Mouse (Mus musculus): Measurements from ENCODE around the gene Alpl. TPM values are rescaled to one million over a fixed set of nuclear protein-coding genes. Genes with fewer than 3 reads are reported as not detected.

Alpl gene
- polyA plus RNA-seq, 1 experiment from 2014 or later = 2.9 TPM

DNA sequence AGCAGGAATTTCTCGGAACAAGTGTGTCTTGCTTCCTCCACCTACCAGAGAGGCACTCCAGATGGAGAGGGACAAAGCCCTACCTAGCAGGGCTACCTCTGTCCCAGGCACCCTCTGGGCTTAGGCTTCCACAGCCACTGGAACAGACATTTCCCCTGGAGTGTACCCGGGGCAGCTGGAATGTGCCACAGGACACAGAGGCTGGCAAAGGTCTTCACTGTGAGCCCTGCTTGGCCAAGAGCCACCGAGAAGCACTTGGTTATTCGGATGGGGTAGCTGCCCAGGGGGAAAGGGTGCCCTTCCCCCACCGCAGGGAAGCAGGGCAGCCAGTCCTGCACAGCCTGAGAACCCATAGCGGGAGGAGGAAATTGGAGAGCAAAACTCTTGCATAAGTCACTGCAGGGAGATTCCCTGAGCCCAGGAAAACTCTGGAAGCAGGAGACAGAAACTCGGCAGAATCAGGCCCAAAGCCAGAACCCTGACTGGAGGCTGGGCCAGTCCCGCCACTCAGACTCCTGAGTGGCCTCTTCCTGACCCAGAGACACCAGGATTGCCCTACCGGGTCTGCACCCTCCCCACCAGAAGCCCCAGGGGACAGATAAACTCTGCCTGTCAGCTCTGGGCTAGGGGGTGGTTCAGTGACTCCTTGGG lies 12.5 kb downstream of the Alpl start:
- Histone ChIP-seq H3K36me3 (ENCODE audit: control insufficient read depth, insufficient read depth, low read length) (no peaks in the 10 kb centered on the region), H3K4me1 (ENCODE audit: control insufficient read depth, insufficient read depth, low read length) (peaks cover 6% of the 10 kb centered on the region; the same call in 1 of the 2 replicates), H3K9ac (ENCODE audit: low read length) (no peak overlapping the region), H3K27me3 (ENCODE audit: control insufficient read depth, insufficient read depth, low read length) (no peaks in the 10 kb centered on the region), H3K27ac (replicated peaks; ENCODE audit: low read depth, low read length) (no peak overlapping the region), H3K4me2 (ENCODE audit: low read depth, severe bottlenecking) (no peak overlapping the region), H3K9me3 (ENCODE audit: control insufficient read depth, low read length) (no peaks in the 10 kb centered on the region), H3K4me3 (ENCODE audit: low read depth, low read length) (no peak overlapping the region)
- WGBS = 47% methylated on average over 9 of the region's 9 CpGs
- DNase-seq (ENCODE audit: low spot score) (no peak), ATAC-seq (ENCODE audit: insufficient number of reproducible peaks, low FRiP score, low TSS enrichment, low read depth) (no peak)

GRCm38 (mm10) chr4:137781949-137782348 lies 14.2 kb downstream of the Alpl start:
- 53% methylated on average over 5 of the region's 5 CpGs for WGBS
- no peak overlapping the region for H3K9ac ChIP-seq (ENCODE audit: low read length)
- H3K4me2 ChIP-seq (ENCODE audit: low read depth, severe bottlenecking) = no peak overlapping the region
- no peak overlapping the region for H3K27ac ChIP-seq (replicated peaks; ENCODE audit: low read depth, low read length)
- no peaks in the 10 kb centered on the region for H3K27me3 ChIP-seq (ENCODE audit: control insufficient read depth, insufficient read depth, low read length)
- H3K36me3 ChIP-seq (ENCODE audit: control insufficient read depth, insufficient read depth, low read length) = no peaks in the 10 kb centered on the region
- peaks cover 6% of the 10 kb centered on the region; the same call in 1 of the 2 replicates for H3K4me1 ChIP-seq (ENCODE audit: control insufficient read depth, insufficient read depth, low read length)
- no peak for DNase-seq (ENCODE audit: low spot score)
- no peaks in the 10 kb centered on the region for H3K9me3 ChIP-seq (ENCODE audit: control insufficient read depth, low read length)
- no peak overlapping the region for H3K4me3 ChIP-seq (ENCODE audit: low read depth, low read length)
- ATAC-seq (ENCODE audit: insufficient number of reproducible peaks, low FRiP score, low TSS enrichment, low read depth) = no peak

DNA sequence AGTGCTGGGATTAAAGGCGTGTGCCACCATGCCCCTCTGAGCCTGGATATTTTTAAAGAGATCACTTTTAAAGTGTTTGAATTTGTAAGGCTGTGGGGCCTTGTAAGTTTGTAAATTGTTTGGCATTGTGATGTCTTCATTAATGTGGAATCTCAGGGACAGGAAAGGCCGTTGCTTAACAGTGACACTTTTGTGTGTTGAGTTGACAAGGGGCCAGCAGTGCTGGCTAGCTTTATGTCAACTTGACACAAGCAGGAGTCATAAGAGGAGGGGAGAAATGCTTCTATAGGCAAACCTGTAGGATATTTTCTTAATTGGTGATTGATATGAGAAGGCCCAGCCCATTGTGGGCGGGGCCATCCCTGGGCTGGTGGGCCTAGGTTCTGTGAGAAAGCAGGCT lies 15.2 kb downstream of the Alpl start:
- Histone ChIP-seq H3K4me1 (ENCODE audit: control insufficient read depth, insufficient read depth, low read length) (peaks cover 6% of the 10 kb centered on the region; the same call in 1 of the 2 replicates), H3K9ac (ENCODE audit: low read length) (no peak overlapping the region), H3K36me3 (ENCODE audit: control insufficient read depth, insufficient read depth, low read length) (no peaks in the 10 kb centered on the region), H3K4me2 (ENCODE audit: low read depth, severe bottlenecking) (no peak overlapping the region), H3K4me3 (ENCODE audit: low read depth, low read length) (no peak overlapping the region), H3K27me3 (ENCODE audit: control insufficient read depth, insufficient read depth, low read length) (no peaks in the 10 kb centered on the region), H3K27ac (replicated peaks; ENCODE audit: low read depth, low read length) (no peak overlapping the region), H3K9me3 (ENCODE audit: control insufficient read depth, low read length) (no peaks in the 10 kb centered on the region)
- DNase-seq (ENCODE audit: low spot score) (no peak), ATAC-seq (ENCODE audit: insufficient number of reproducible peaks, low FRiP score, low TSS enrichment, low read depth) (no peak)
- 81% methylated on average over 3 of the region's 3 CpGs for whole genome bisulfite sequencing

- peaks cover 5% of the 10 kb centered on the region for H3K4me1 ChIP-seq (ENCODE audit: control insufficient read depth, insufficient read depth, low read length)
- DNase-seq (ENCODE audit: low spot score) (no peak), ATAC-seq (ENCODE audit: insufficient number of reproducible peaks, low FRiP score, low TSS enrichment, low read depth) (no peak)
- H3K36me3 ChIP-seq (ENCODE audit: control insufficient read depth, insufficient read depth, low read length) = no peaks in the 10 kb centered on the region
- 81% methylated on average over 17 of the region's 17 CpGs for WGBS
- no peaks in the 10 kb centered on the region for H3K27me3 ChIP-seq (ENCODE audit: control insufficient read depth, insufficient read depth, low read length)
- H3K9ac ChIP-seq (ENCODE audit: low read length) = no peak overlapping the region
- H3K4me2 ChIP-seq (ENCODE audit: low read depth, severe bottlenecking) = no peak overlapping the region
- H3K4me3 ChIP-seq (ENCODE audit: low read depth, low read length) = no peak overlapping the region
- no peaks in the 10 kb centered on the region for H3K9me3 ChIP-seq (ENCODE audit: control insufficient read depth, low read length)
- no peak overlapping the region for H3K27ac ChIP-seq (replicated peaks; ENCODE audit: low read depth, low read length)
Observed at GRCm38 (mm10) chr4:137778397-137779184, 17.6 kb downstream of the Alpl start.

GRCm38 (mm10) chr4:137777866-137778265 lies 18.3 kb downstream of the Alpl start:
- no peak for DNase-seq (ENCODE audit: low spot score)
- Histone ChIP-seq H3K9ac (ENCODE audit: low read length) (no peak overlapping the region), H3K27ac (replicated peaks; ENCODE audit: low read depth, low read length) (no peak overlapping the region), H3K4me1 (ENCODE audit: control insufficient read depth, insufficient read depth, low read length) (peaks cover 3% of the 10 kb centered on the region; the same call in 1 of the 2 replicates), H3K4me2 (ENCODE audit: low read depth, severe bottlenecking) (no peak overlapping the region), H3K4me3 (ENCODE audit: low read depth, low read length) (no peak overlapping the region), H3K36me3 (ENCODE audit: control insufficient read depth, insufficient read depth, low read length) (no peaks in the 10 kb centered on the region), H3K27me3 (ENCODE audit: control insufficient read depth, insufficient read depth, low read length) (no peaks in the 10 kb centered on the region), H3K9me3 (ENCODE audit: control insufficient read depth, low read length) (no peaks in the 10 kb centered on the region)
- no peak for ATAC-seq (ENCODE audit: insufficient number of reproducible peaks, low FRiP score, low TSS enrichment, low read depth)
- 90% methylated on average over 4 of the region's 4 CpGs for WGBS

DNA sequence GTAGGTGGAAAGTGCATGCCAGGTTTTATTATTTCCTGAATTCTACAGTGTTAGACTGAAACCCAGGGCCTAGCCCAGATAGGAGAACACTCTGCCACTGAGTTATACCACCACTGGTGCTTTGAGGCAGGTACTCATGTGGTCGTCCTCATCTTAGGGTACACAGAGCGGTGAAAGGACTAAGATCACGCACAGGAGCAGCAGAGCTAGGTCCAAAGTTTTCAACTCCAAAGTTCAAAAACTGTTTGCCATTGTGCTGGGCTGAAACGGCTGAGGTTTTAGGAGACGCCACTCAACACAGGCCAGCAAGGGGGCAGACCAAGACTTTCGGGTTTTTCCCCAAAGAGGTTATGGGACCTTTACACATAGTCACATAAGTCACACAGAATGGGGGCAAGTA lies 21.7 kb downstream of the Alpl start:
- H3K9me3 ChIP-seq (ENCODE audit: control insufficient read depth, low read length) = no peaks in the 10 kb centered on the region
- no peaks in the 10 kb centered on the region for H3K36me3 ChIP-seq (ENCODE audit: control insufficient read depth, insufficient read depth, low read length)
- H3K4me3 ChIP-seq (ENCODE audit: low read depth, low read length) = no peak overlapping the region
- WGBS = 86% methylated on average over 6 of the region's 6 CpGs
- H3K4me1 ChIP-seq (ENCODE audit: control insufficient read depth, insufficient read depth, low read length) = peaks cover 3% of the 10 kb centered on the region; the same call in 1 of the 2 replicates
- no peak overlapping the region for H3K4me2 ChIP-seq (ENCODE audit: low read depth, severe bottlenecking)
- DNase-seq (ENCODE audit: low spot score) (no peak), ATAC-seq (ENCODE audit: insufficient number of reproducible peaks, low FRiP score, low TSS enrichment, low read depth) (no peak)
- no peak overlapping the region for H3K9ac ChIP-seq (ENCODE audit: low read length)
- H3K27me3 ChIP-seq (ENCODE audit: control insufficient read depth, insufficient read depth, low read length) = no peaks in the 10 kb centered on the region
- H3K27ac ChIP-seq (replicated peaks; ENCODE audit: low read depth, low read length) = no peak overlapping the region; the same call in 1 of the 2 replicates

GRCm38 (mm10) chr4:137774013-137774412 lies 22.2 kb downstream of the Alpl start:
- 58% methylated on average over 5 of the region's 5 CpGs for WGBS
- Histone ChIP-seq H3K27me3 (ENCODE audit: control insufficient read depth, insufficient read depth, low read length) (no peaks in the 10 kb centered on the region), H3K4me1 (ENCODE audit: control insufficient read depth, insufficient read depth, low read length) (peaks cover 3% of the 10 kb centered on the region; the same call in 1 of the 2 replicates), H3K4me3 (ENCODE audit: low read depth, low read length) (no peak overlapping the region), H3K36me3 (ENCODE audit: control insufficient read depth, insufficient read depth, low read length) (no peaks in the 10 kb centered on the region), H3K9ac (ENCODE audit: low read length) (no peak overlapping the region), H3K4me2 (ENCODE audit: low read depth, severe bottlenecking) (no peak overlapping the region), H3K9me3 (ENCODE audit: control insufficient read depth, low read length) (no peaks in the 10 kb centered on the region), H3K27ac (replicated peaks; ENCODE audit: low read depth, low read length) (no peak overlapping the region; the same call in 1 of the 2 replicates)
- no peak for ATAC-seq (ENCODE audit: insufficient number of reproducible peaks, low FRiP score, low TSS enrichment, low read depth)
- no peak for DNase-seq (ENCODE audit: low spot score)

DNA sequence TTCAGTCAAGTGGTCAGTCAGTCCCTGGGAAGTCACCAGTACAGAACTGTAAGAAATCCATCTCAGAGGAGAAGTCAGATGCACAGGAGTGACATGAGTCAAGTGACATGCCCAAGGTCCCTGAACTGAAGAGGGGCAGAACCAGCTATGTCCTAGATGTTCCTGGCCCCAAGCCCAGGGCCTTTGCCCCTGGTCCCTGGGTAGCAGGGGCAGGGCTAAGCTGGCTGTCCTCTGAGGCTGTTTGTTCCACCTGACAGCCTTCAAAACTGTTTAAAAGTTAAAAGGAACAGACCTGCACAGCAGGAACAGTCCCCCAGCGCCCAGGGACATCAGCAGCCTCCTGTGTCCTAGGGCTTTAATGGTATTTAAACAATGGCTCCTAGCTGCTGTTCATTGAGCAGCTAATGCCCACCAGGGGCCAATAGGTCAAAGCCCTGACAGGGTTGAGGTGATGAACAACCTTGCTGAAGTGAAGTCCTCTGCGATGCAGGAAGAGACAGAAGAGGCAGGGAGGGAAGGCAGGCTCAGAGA lies 22.8 kb downstream of the Alpl start:
- Histone ChIP-seq H3K36me3 (ENCODE audit: control insufficient read depth, insufficient read depth, low read length) (no peaks in the 10 kb centered on the region), H3K27ac (replicated peaks; ENCODE audit: low read depth, low read length) (no peak overlapping the region), H3K4me3 (ENCODE audit: low read depth, low read length) (no peak overlapping the region), H3K9ac (ENCODE audit: low read length) (no peak overlapping the region), H3K4me2 (ENCODE audit: low read depth, severe bottlenecking) (no peak overlapping the region), H3K9me3 (ENCODE audit: control insufficient read depth, low read length) (no peaks in the 10 kb centered on the region), H3K27me3 (ENCODE audit: control insufficient read depth, insufficient read depth, low read length) (no peaks in the 10 kb centered on the region), H3K4me1 (ENCODE audit: control insufficient read depth, insufficient read depth, low read length) (peaks cover 3% of the 10 kb centered on the region; the same call in 1 of the 2 replicates)
- DNase-seq (ENCODE audit: low spot score) (no peak), ATAC-seq (ENCODE audit: insufficient number of reproducible peaks, low FRiP score, low TSS enrichment, low read depth) (no peak)
- WGBS = 9% methylated on average over 2 of the region's 2 CpGs
